Mouse (Mus musculus) liver, adult 2 months (tissue): Measurements from ENCODE around the gene Trp73. TPM values are rescaled to one million over a fixed set of nuclear protein-coding genes. Genes with fewer than 3 reads are reported as not detected.

Source experiments
- DNase-seq: peaks from one replicate; pipeline ENCODE4 v3.0.0-alpha.2; 2011; ENCODE audit warnings: low read depth, low spot score; ENCODE audit errors: extremely low read depth
- H3K27ac ChIP-seq: fragments of 200-500 bp; replicated peaks from 2 replicates; pipeline ENCODE4 v1.5.1; 2012; ENCODE audit warnings: low read depth, mild to moderate bottlenecking, control low read depth, inconsistent platforms, low read length; ENCODE audit not compliant: insufficient read depth
- H3K27me3 ChIP-seq: fragments of 200-500 bp; 2 replicates; pipeline ENCODE4 v1.6.1; 2012; ENCODE audit warnings: mild to moderate bottlenecking, moderate library complexity, low read length, inconsistent platforms; ENCODE audit not compliant: control insufficient read depth, insufficient read depth
- H3K36me3 ChIP-seq: fragments of 200-500 bp; 2 replicates; pipeline ENCODE4 v1.6.1; 2012; ENCODE audit warnings: low read length, inconsistent platforms; ENCODE audit not compliant: control insufficient read depth, insufficient read depth
- H3K4me1 ChIP-seq: fragments of 200-500 bp; 2 replicates; pipeline ENCODE4 v1.6.1; 2011; ENCODE audit warnings: low read length; ENCODE audit not compliant: control insufficient read depth, insufficient read depth
- H3K4me3 ChIP-seq: fragments of 200-500 bp; 2 replicates; pipeline ENCODE4 v1.5.1; 2011; ENCODE audit warnings: low read depth, mild to moderate bottlenecking, control low read depth, low read length, moderate library complexity; ENCODE audit not compliant: insufficient read depth
- H3K79me2 ChIP-seq: fragments of 200-500 bp; 2 replicates; pipeline ENCODE4 v1.6.1; 2012; ENCODE audit warnings: inconsistent platforms, mild to moderate bottlenecking, low read length, moderate library complexity; ENCODE audit not compliant: control insufficient read depth, insufficient read depth
- H3K9ac ChIP-seq: fragments of 200-500 bp; 2 replicates; pipeline ENCODE4 v1.6.1; 2012; ENCODE audit warnings: low read depth, mild to moderate bottlenecking, control low read depth, inconsistent platforms, low read length
- CTCF ChIP-seq: fragments of 200-500 bp; IDR thresholded peaks from 2 replicates; pipeline ENCODE4 v1.5.1; 2011; ENCODE audit warnings: low read depth, low read length, control low read depth
- POLR2A ChIP-seq: fragments of 200-500 bp; IDR thresholded peaks from 2 replicates; pipeline ENCODE4 v1.6.1; 2011; ENCODE audit warnings: low read length, control low read depth; ENCODE audit not compliant: insufficient read depth; ENCODE audit errors: extremely low read depth
- WGBS: fragments of 180-500 bp; shearing (Covaris S2); methylation state at CpG from one replicate; pipeline ENCODE4 v1.1.7; 2018; 5-methylcytosine and 5-hydroxymethylcytosine counted together
- polyA plus RNA-seq: library from polyadenylated mRNA; depleted of rRNA; stranded (reverse); fragments of >200 nt; gene quantifications from 2 replicates; pipeline ENCODE4 v1.2.3, GENCODE M21; 2012
- total RNA-seq: library from RNA; depleted of rRNA; stranded (reverse); fragments of >200 nt; gene quantifications from 2 replicates; pipeline ENCODE4 v1.2.3, GENCODE M21; 2014

The Trp73 gene
- total and polyA plus RNA-seq, 2 experiments = not detected

DNA sequence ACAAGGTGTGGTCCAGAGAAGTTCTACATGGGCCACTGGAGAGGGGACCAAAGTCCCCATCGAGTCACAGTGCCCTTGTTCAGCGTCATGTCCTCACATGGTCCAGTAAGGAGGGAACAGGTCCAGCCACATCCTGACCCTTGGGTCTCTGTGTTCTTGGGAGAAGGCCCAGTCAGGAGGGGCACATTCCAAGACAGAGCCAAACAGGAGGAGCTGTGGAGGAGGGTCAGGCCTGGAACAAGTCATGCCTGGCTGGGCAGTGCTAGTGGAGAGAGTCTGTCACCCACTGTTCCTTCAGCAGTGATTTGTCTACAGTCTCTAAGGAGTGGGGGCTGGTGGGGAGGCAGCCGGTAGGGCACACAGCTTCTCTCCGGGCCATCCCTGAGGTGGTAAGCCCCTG, 117.6 kb downstream of the Trp73 start:
- TF ChIP-seq CTCF = no peak
- no peak for TF ChIP-seq POLR2A
- 77% methylated on average over 4 of the region's 4 CpGs for WGBS
- H3K4me3 ChIP-seq = no peak overlapping the region
- DNase-seq = no peak
- H3K79me2 ChIP-seq = no peaks in the 10 kb centered on the region
- H3K4me1 ChIP-seq = peaks cover 6% of the 10 kb centered on the region
- no peaks in the 10 kb centered on the region for H3K27me3 ChIP-seq
- no peak overlapping the region for H3K27ac ChIP-seq
- no peak overlapping the region for H3K9ac ChIP-seq
- H3K36me3 ChIP-seq = no peaks in the 10 kb centered on the region; the same call in 1 of the 2 replicates

DNA sequence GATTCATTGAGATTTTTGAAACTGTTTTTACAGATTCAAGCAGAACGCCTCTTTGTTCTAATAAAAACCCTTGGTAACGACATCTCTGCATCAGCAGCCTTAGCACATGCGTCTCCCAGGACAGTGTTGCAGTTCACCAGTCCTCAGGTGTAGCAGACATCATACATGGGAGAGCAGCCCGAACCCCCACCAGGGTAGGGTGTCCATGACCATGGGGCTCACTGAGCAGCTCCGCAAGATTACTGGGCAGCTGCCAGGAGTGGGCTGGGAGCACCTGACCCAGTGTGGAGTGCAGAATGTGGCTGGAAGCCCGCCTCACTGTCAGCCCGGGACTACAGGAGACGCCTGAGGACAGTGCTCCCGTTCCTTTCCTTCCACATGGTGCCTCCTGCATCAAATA, 118.6 kb downstream of the Trp73 start:
- DNase-seq = no peak
- H3K27me3 ChIP-seq = no peaks in the 10 kb centered on the region
- H3K9ac ChIP-seq = no peak overlapping the region
- H3K27ac ChIP-seq = no peak overlapping the region
- H3K4me1 ChIP-seq = peaks cover 6% of the 10 kb centered on the region
- no peaks in the 10 kb centered on the region for H3K79me2 ChIP-seq
- TF ChIP-seq CTCF (no peak), POLR2A (no peak)
- H3K36me3 ChIP-seq = peaks cover 1% of the 10 kb centered on the region; the same call in 1 of the 2 replicates
- H3K4me3 ChIP-seq = no peak overlapping the region
- WGBS = 93% methylated on average over 9 of the region's 9 CpGs

DNA sequence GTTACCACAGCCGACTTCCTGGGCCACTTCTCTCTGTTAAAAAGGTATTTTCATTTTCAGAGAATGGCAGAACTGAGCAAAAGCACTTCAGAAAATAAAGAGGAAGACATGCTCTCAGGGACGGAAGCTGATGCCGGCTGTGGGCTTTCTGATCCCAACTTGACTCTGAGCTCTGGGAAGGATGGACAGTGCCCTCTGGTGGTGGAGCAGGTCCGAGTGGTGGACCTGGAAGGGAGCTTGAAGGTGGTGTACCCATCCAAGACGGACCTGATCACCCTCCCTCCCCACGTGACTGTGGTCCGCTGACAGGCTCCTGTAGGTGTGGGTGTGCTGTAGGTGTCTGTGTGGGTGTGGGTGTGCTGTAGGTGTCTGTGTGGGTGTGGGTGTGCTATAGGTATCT, 120.4 kb downstream of the Trp73 start:
- H3K27ac ChIP-seq = no peak overlapping the region
- peaks cover 4% of the 10 kb centered on the region; the same call in 1 of the 2 replicates for H3K79me2 ChIP-seq
- peak; percentile 38 for DNase-seq
- TF ChIP-seq POLR2A = no peak
- TF ChIP-seq CTCF = peak; percentile 91
- H3K36me3 ChIP-seq = peaks cover 3% of the 10 kb centered on the region; the same call in 1 of the 2 replicates
- 66% methylated on average over 7 of the region's 7 CpGs for WGBS
- no peaks in the 10 kb centered on the region for H3K27me3 ChIP-seq
- no peak overlapping the region for H3K9ac ChIP-seq
- no peaks in the 10 kb centered on the region for H3K4me1 ChIP-seq
- no peak overlapping the region for H3K4me3 ChIP-seq

DNA sequence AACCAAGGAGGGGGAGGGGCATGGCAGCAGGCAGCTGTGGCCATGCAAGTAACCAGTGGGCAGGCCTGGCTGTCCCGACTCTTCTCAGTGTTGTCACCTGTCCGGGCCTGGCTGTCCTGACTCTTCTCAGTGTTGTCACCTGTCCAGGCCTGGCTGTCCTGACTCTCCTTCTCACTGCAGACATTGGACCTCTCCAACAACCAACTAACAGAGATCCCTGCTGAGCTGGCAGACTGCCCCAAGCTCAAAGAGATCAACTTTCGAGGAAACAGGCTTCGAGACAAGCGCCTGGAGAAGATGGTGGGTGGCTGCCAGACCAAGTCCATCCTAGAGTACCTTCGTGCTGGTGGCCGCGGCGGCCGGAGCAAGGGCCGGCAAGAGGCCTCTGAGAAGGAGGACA, 124.5 kb downstream of the Trp73 start:
- no peak overlapping the region for H3K9ac ChIP-seq
- no peak overlapping the region for H3K27ac ChIP-seq
- no peak for TF ChIP-seq POLR2A
- no peak for TF ChIP-seq CTCF
- H3K4me3 ChIP-seq = no peak overlapping the region
- H3K27me3 ChIP-seq = no peaks in the 10 kb centered on the region
- 89% methylated on average over 11 of the region's 11 CpGs for WGBS
- H3K4me1 ChIP-seq = peaks cover 15% of the 10 kb centered on the region
- peaks cover 32% of the 10 kb centered on the region for H3K79me2 ChIP-seq
- H3K36me3 ChIP-seq = peaks cover 3% of the 10 kb centered on the region; the same call in 1 of the 2 replicates
- DNase-seq = no peak

DNA sequence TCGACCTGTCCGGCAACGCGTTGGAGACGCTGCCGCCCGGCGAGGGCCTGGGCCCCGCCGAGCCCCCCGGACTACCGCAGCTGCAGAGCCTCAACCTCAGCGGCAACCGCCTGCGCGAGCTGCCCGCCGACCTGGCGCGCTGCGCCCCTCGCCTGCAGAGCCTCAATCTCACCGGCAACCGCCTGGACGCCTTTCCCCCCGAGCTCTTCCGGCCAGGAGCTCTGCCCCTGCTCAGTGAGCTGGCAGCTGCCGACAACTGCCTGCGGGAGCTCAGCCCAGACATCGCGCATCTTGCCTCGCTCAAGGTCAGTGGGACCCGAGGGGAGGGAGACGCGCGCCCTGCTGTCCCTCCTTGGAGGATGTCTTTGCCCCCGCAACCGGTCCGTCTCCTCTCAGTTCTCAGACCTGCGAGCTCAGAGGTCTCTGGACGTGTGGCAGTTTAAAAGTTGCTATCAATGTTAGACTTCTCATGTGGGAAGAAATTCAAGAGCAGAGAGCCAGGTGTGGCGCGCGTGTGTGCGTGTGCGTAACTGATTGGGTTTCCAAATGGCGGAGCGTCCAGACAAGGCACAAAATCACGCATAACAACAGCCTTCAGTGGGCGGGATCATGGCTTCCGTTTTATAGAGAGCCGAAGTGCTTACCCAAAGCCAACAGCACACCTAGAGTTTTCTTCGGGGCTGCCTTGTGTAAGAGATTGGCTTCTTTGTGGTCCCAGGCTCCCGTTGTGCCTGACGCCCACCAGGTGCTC, 127.7 kb downstream of the Trp73 start:
- Histone ChIP-seq H3K36me3 (0 out of 2 replicates have a peak, but pooled peaks cover 3% of the 10 kb centered on the region), H3K9ac (peak overlapping the region; percentile 95), H3K79me2 (peaks cover 32% of the 10 kb centered on the region), H3K27ac (0 out of 2 replicates have a peak overlapping the region, but pooled peaks have one; percentile 3), H3K27me3 (no peaks in the 10 kb centered on the region), H3K4me3 (peak overlapping the region; percentile 82), H3K4me1 (peaks cover 15% of the 10 kb centered on the region)
- 2% methylated on average over 55 of the region's 55 CpGs for WGBS
- no peak for DNase-seq
- no peak for TF ChIP-seq POLR2A
- TF ChIP-seq CTCF = no peak

DNA sequence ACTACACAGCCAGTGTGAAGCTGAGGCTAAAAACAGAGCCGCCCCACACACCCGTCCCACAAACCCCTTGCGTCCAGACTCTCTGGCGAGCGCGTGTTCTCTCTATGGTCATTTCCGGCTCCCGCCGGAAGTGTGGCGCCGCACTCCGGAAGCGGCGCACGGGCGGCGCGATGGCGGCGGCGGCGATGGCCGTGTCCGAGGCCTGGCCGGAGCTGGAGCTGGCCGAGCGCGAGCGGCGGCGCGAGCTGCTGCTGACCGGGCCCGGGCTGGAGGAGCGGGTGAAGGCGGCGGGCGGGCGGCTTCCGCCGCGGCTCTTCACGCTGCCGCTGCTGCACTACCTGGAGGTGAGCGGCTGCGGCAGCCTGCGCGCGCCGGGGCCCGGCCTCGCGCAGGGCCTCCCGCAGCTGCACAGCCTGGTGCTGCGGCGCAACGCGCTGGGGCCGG, 128.3 kb downstream of the Trp73 start, which contains the start of gene Lrrc47:
Lrrc47 (plus strand) TSS at position 86 of the 444 bp plus-strand sequence.
- no peak for TF ChIP-seq CTCF
- peak; percentile 41; the same call in 1 of the 2 replicates for TF ChIP-seq POLR2A
- peaks cover 32% of the 10 kb centered on the region for H3K79me2 ChIP-seq
- 0 out of 2 replicates have a peak, but pooled peaks cover 3% of the 10 kb centered on the region for H3K36me3 ChIP-seq
- peak; percentile 79 for DNase-seq
- no peaks in the 10 kb centered on the region for H3K27me3 ChIP-seq
- H3K4me3 ChIP-seq = peak within 1 kb of the TSS; percentile 82
- under 1% methylated on average over 59 of the region's 59 CpGs for WGBS
- peaks cover 15% of the 10 kb centered on the region for H3K4me1 ChIP-seq
- peak within 1 kb of the TSS; percentile 95 for H3K9ac ChIP-seq
- H3K27ac ChIP-seq = peak within 1 kb of the TSS; percentile 3; the same call in 1 of the 2 replicates
